Mouse (Mus musculus) heart, postnatal 0 days (tissue): Measurements from ENCODE around the gene Ankfn1.

Source experiments
- CTCF ChIP-seq: IDR thresholded peaks from 2 replicates; pipeline ENCODE4 v1.5.1; 2016; ENCODE audit warnings: antibody characterized with exemption, control low read depth, low read depth
- EP300 ChIP-seq: IDR thresholded peaks from 2 replicates; pipeline ENCODE4 v1.6.1; 2016; ENCODE audit warnings: antibody characterized with exemption, low read depth

DNA sequence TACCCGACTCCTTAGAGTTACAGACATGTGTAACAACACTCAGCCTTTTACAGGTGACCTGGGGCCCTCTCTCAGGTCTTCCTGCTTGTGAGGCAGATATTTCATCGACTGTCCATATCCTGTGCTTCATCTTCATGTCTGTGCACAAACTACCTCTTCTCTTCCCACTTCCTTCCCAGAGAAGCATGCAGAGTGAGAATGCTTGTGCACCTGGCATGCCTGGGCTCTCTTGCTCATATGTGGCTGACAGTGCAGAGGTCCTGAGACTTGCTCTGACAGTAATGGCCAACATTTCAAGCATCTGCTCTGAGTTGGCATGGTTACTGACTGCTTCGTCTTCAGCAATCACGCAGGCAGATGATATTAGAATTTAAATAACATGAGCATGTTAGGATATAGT lies 83.8 kb downstream of the Ankfn1 start:
- no peak for TF ChIP-seq CTCF
- no peak for TF ChIP-seq EP300
